Mouse (Mus musculus): ENCODE data around the gene Fig4. TPM values are rescaled to one million over a fixed set of nuclear protein-coding genes. Genes with fewer than 3 reads are reported as not detected.

Gene Fig4
- 17.2 and 18.6 TPM in 2 replicates for polyA plus RNA-seq (2015; fragmentation: Nextera tagmentation; extraction: Ambion mirVana)

GRCm38 (mm10) chr10:41302689-41303431 lies at the start of gene Fig4:
Fig4 (minus strand) TSS chr10:41303260.
- Histone ChIP-seq H3K36me3 (ENCODE audit: control insufficient read depth, insufficient read depth, low read length) (no peaks in the 10 kb centered on the region), H3K4me2 (ENCODE audit: low read depth, low read length) (peak within 1 kb of the TSS; percentile 93), H3K4me3 (ENCODE audit: low read length) (peak within 1 kb of the TSS; percentile 92), H3K27ac (ENCODE audit: low read length) (0 out of 2 replicates have a peak within 1 kb of the TSS, but pooled peaks have one; percentile 52), H3K27me3 (replicated peaks; ENCODE audit: control insufficient read depth, insufficient read depth, low read length) (no peaks in the 10 kb centered on the region), H3K4me1 (ENCODE audit: control insufficient read depth, insufficient read depth, low read length) (0 out of 2 replicates have a peak, but pooled peaks cover 7% of the 10 kb centered on the region), H3K9me3 (ENCODE audit: control insufficient read depth, low read length) (no peaks in the 10 kb centered on the region), H3K9ac (ENCODE audit: low read depth, low read length) (peak within 1 kb of the TSS; percentile 80)
- ATAC-seq: peak; percentile 93
- under 1% methylated on average over 38 of the region's 38 CpGs for WGBS

- Histone ChIP-seq H3K9ac (ENCODE audit: low read depth, low read length) (no peak overlapping the region), H3K9me3 (ENCODE audit: control insufficient read depth, low read length) (no peaks in the 10 kb centered on the region), H3K4me1 (ENCODE audit: control insufficient read depth, insufficient read depth, low read length) (no peaks in the 10 kb centered on the region), H3K27ac (ENCODE audit: low read length) (no peak overlapping the region), H3K4me2 (ENCODE audit: low read depth, low read length) (no peak overlapping the region), H3K36me3 (ENCODE audit: control insufficient read depth, insufficient read depth, low read length) (no peaks in the 10 kb centered on the region), H3K27me3 (replicated peaks; ENCODE audit: control insufficient read depth, insufficient read depth, low read length) (no peaks in the 10 kb centered on the region), H3K4me3 (ENCODE audit: low read length) (no peak overlapping the region)
- 86% methylated on average over 7 of the region's 7 CpGs for WGBS
- ATAC-seq: no peak
Observed at GRCm38 (mm10) chr10:41341346-41341745, 38.3 kb upstream of the Fig4 start.

GRCm38 (mm10) chr10:41332533-41333043 lies 29.5 kb upstream of the Fig4 start:
- ATAC-seq: no peak
- H3K27me3 ChIP-seq (replicated peaks; ENCODE audit: control insufficient read depth, insufficient read depth, low read length): no peaks in the 10 kb centered on the region
- 85% methylated on average over 2 of the region's 2 CpGs for WGBS

GRCm38 (mm10) chr10:41315866-41316265 lies 12.8 kb upstream of the Fig4 start:
- no peak overlapping the region for H3K9ac ChIP-seq (ENCODE audit: low read depth, low read length)
- 76% methylated on average over 3 of the region's 3 CpGs for WGBS
- no peaks in the 10 kb centered on the region for H3K4me1 ChIP-seq (ENCODE audit: control insufficient read depth, insufficient read depth, low read length)
- no peak overlapping the region for H3K4me2 ChIP-seq (ENCODE audit: low read depth, low read length)
- H3K27ac ChIP-seq (ENCODE audit: low read length): no peak overlapping the region
- H3K9me3 ChIP-seq (ENCODE audit: control insufficient read depth, low read length): no peaks in the 10 kb centered on the region
- no peak for ATAC-seq
- H3K36me3 ChIP-seq (ENCODE audit: control insufficient read depth, insufficient read depth, low read length): no peaks in the 10 kb centered on the region
- H3K4me3 ChIP-seq (ENCODE audit: low read length): no peak overlapping the region
- no peaks in the 10 kb centered on the region for H3K27me3 ChIP-seq (replicated peaks; ENCODE audit: control insufficient read depth, insufficient read depth, low read length)

More at GRCm38 (mm10) chr10:41332533-41333043, 29.5 kb upstream of the Fig4 start:
- no peaks in the 10 kb centered on the region for H3K36me3 ChIP-seq (ENCODE audit: control insufficient read depth, insufficient read depth, low read length)
- H3K27ac ChIP-seq (ENCODE audit: low read length): no peak overlapping the region
- H3K9me3 ChIP-seq (ENCODE audit: control insufficient read depth, low read length): no peaks in the 10 kb centered on the region
- H3K4me3 ChIP-seq (ENCODE audit: low read length): no peak overlapping the region
- no peaks in the 10 kb centered on the region for H3K4me1 ChIP-seq (ENCODE audit: control insufficient read depth, insufficient read depth, low read length)
- no peak overlapping the region for H3K4me2 ChIP-seq (ENCODE audit: low read depth, low read length)
- H3K9ac ChIP-seq (ENCODE audit: low read depth, low read length): no peak overlapping the region

- ATAC-seq: no peak
- Histone ChIP-seq H3K4me1 (ENCODE audit: control insufficient read depth, insufficient read depth, low read length) (0 out of 2 replicates have a peak, but pooled peaks cover 2% of the 10 kb centered on the region), H3K27me3 (replicated peaks; ENCODE audit: control insufficient read depth, insufficient read depth, low read length) (no peaks in the 10 kb centered on the region), H3K27ac (ENCODE audit: low read length) (no peak overlapping the region), H3K4me2 (ENCODE audit: low read depth, low read length) (no peak overlapping the region), H3K36me3 (ENCODE audit: control insufficient read depth, insufficient read depth, low read length) (no peaks in the 10 kb centered on the region), H3K4me3 (ENCODE audit: low read length) (no peak overlapping the region), H3K9me3 (ENCODE audit: control insufficient read depth, low read length) (no peaks in the 10 kb centered on the region), H3K9ac (ENCODE audit: low read depth, low read length) (no peak overlapping the region)
- WGBS: 88% methylated on average over 4 of the region's 4 CpGs
Observed at GRCm38 (mm10) chr10:41308205-41308604, 5.1 kb upstream of the Fig4 start.

GRCm38 (mm10) chr10:41304961-41305455 lies 1.9 kb upstream of the Fig4 start:
- ATAC-seq: no peak
- 70% methylated on average over 9 of the region's 9 CpGs for WGBS
- Histone ChIP-seq H3K4me2 (ENCODE audit: low read depth, low read length) (no peak overlapping the region), H3K36me3 (ENCODE audit: control insufficient read depth, insufficient read depth, low read length) (no peaks in the 10 kb centered on the region), H3K27me3 (replicated peaks; ENCODE audit: control insufficient read depth, insufficient read depth, low read length) (no peaks in the 10 kb centered on the region), H3K27ac (ENCODE audit: low read length) (no peak overlapping the region), H3K9ac (ENCODE audit: low read depth, low read length) (no peak overlapping the region), H3K4me3 (ENCODE audit: low read length) (no peak overlapping the region), H3K4me1 (ENCODE audit: control insufficient read depth, insufficient read depth, low read length) (0 out of 2 replicates have a peak, but pooled peaks cover 7% of the 10 kb centered on the region), H3K9me3 (ENCODE audit: control insufficient read depth, low read length) (no peaks in the 10 kb centered on the region)

GRCm38 (mm10) chr10:41303639-41304444 lies 782 bp upstream of the Fig4 start, which contains the start of gene Ak9:
Ak9 (plus strand) TSS chr10:41303980.
- no peaks in the 10 kb centered on the region for H3K36me3 ChIP-seq (ENCODE audit: control insufficient read depth, insufficient read depth, low read length)
- peak within 1 kb of the TSS; percentile 93 for H3K4me2 ChIP-seq (ENCODE audit: low read depth, low read length)
- H3K4me3 ChIP-seq (ENCODE audit: low read length): peak within 1 kb of the TSS; percentile 92
- peak; percentile 89 for ATAC-seq
- H3K9ac ChIP-seq (ENCODE audit: low read depth, low read length): peak within 1 kb of the TSS; percentile 80
- no peaks in the 10 kb centered on the region for H3K9me3 ChIP-seq (ENCODE audit: control insufficient read depth, low read length)
- H3K27me3 ChIP-seq (replicated peaks; ENCODE audit: control insufficient read depth, insufficient read depth, low read length): no peaks in the 10 kb centered on the region
- 0 out of 2 replicates have a peak, but pooled peaks cover 7% of the 10 kb centered on the region for H3K4me1 ChIP-seq (ENCODE audit: control insufficient read depth, insufficient read depth, low read length)
- 0 out of 2 replicates have a peak within 1 kb of the TSS, but pooled peaks have one; percentile 52 for H3K27ac ChIP-seq (ENCODE audit: low read length)
- under 1% methylated on average over 25 of the region's 25 CpGs for WGBS

- H3K27ac ChIP-seq (ENCODE audit: low read length): no peak overlapping the region
- H3K4me1 ChIP-seq (ENCODE audit: control insufficient read depth, insufficient read depth, low read length): 0 out of 2 replicates have a peak, but pooled peaks cover 7% of the 10 kb centered on the region
- H3K9me3 ChIP-seq (ENCODE audit: control insufficient read depth, low read length): no peaks in the 10 kb centered on the region
- no peak overlapping the region for H3K9ac ChIP-seq (ENCODE audit: low read depth, low read length)
- no peak overlapping the region for H3K4me3 ChIP-seq (ENCODE audit: low read length)
- no peak for ATAC-seq
- H3K4me2 ChIP-seq (ENCODE audit: low read depth, low read length): no peak overlapping the region
- H3K27me3 ChIP-seq (replicated peaks; ENCODE audit: control insufficient read depth, insufficient read depth, low read length): no peaks in the 10 kb centered on the region
- WGBS: 53% methylated on average over 1 of the region's 1 CpGs
- no peaks in the 10 kb centered on the region for H3K36me3 ChIP-seq (ENCODE audit: control insufficient read depth, insufficient read depth, low read length)
Observed at GRCm38 (mm10) chr10:41300161-41300560, 2.9 kb downstream of the Fig4 start.

GRCm38 (mm10) chr10:41295145-41295544 lies 7.9 kb downstream of the Fig4 start:
- Histone ChIP-seq H3K9me3 (ENCODE audit: control insufficient read depth, low read length) (no peaks in the 10 kb centered on the region), H3K9ac (ENCODE audit: low read depth, low read length) (no peak overlapping the region), H3K36me3 (ENCODE audit: control insufficient read depth, insufficient read depth, low read length) (no peaks in the 10 kb centered on the region), H3K4me1 (ENCODE audit: control insufficient read depth, insufficient read depth, low read length) (peaks cover 10% of the 10 kb centered on the region), H3K27ac (ENCODE audit: low read length) (no peak overlapping the region), H3K4me2 (ENCODE audit: low read depth, low read length) (no peak overlapping the region), H3K27me3 (replicated peaks; ENCODE audit: control insufficient read depth, insufficient read depth, low read length) (no peaks in the 10 kb centered on the region), H3K4me3 (ENCODE audit: low read length) (no peak overlapping the region)
- ATAC-seq: no peak
- 49% methylated on average over 7 of the region's 7 CpGs for WGBS
